Mouse (Mus musculus): ENCODE results near the gene Klhl29. TPM values are rescaled to one million over a fixed set of nuclear protein-coding genes. Genes with fewer than 3 reads are reported as not detected.

Klhl29 gene
- polyA plus RNA-seq, 1 experiment: 3.0 TPM

DNA sequence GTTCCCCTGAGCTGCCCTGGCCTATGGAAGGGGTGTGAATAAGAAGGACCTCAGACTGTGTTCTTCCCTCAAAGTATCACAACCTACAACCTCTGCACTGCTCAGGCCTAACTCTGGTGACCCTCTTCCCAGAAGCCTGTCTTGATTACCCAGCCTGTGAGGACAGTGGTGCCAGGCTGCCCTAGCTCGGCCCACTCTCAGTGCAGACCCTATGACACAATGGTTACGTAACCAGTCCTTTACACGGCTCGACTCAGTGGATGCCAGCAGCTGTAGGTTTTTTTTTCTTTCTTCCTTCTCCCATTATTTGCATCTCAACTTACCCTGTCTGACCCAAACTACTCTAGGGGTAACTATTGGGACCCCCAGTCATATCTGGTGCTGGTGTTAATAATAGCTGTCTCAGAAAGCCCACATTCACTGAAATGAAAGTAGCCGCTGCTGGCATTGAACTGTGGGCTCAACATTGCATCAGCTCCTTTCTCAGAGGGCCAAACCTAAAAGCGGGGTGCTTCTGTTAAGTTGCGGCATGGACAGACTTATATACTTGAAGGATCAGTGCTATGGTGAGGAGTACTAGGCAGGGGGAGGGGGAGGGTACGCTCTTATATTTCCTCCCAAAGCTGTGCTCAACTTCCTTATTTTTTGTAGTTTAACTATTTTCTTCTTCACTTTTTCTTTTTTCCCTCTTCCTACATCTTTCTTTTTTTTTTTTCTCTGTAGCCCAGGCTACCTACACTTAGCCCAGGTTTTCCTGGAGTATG is 152.9 kb downstream of the Klhl29 start:
- 82% methylated on average over 8 of the region's 8 CpGs for WGBS
- no peak overlapping the region for H3K27ac ChIP-seq (ENCODE audit: insufficient read depth, low read depth, low read length)
- TF ChIP-seq POLR2A (IDR thresholded peaks at IDR 0.05; ENCODE audit: low read depth, low read length): no peak
- no peak for TF ChIP-seq CTCF (IDR thresholded peaks at IDR 0.05; ENCODE audit: extremely low read depth, insufficient read length, insufficient replicate concordance, low read depth, low read length)
- H3K27me3 ChIP-seq (ENCODE audit: control insufficient read depth, insufficient read depth, low read length): no peaks in the 10 kb centered on the region
- H3K4me3 ChIP-seq (ENCODE audit: low read depth, low read length): no peak overlapping the region
- H3K36me3 ChIP-seq (ENCODE audit: control insufficient read depth, insufficient read depth, low read length): no peaks in the 10 kb centered on the region
- H3K4me1 ChIP-seq (ENCODE audit: control insufficient read depth, insufficient read depth, insufficient read length, low read length): peaks cover 2% of the 10 kb centered on the region; the same call in 1 of the 2 replicates

GRCm38 (mm10) chr12:5219913-5220575 is 155.4 kb downstream of the Klhl29 start:
- WGBS: 80% methylated on average over 14 of the region's 14 CpGs
- Histone ChIP-seq H3K4me3 (ENCODE audit: low read depth, low read length) (no peak overlapping the region), H3K4me1 (ENCODE audit: control insufficient read depth, insufficient read depth, insufficient read length, low read length) (peaks cover 5% of the 10 kb centered on the region; the same call in 1 of the 2 replicates), H3K36me3 (ENCODE audit: control insufficient read depth, insufficient read depth, low read length) (no peaks in the 10 kb centered on the region), H3K27me3 (ENCODE audit: control insufficient read depth, insufficient read depth, low read length) (no peaks in the 10 kb centered on the region), H3K27ac (ENCODE audit: insufficient read depth, low read depth, low read length) (no peak overlapping the region)
- TF ChIP-seq CTCF (IDR thresholded peaks at IDR 0.05; ENCODE audit: extremely low read depth, insufficient read length, insufficient replicate concordance, low read depth, low read length) (no peak), POLR2A (IDR thresholded peaks at IDR 0.05; ENCODE audit: low read depth, low read length) (no peak)

DNA sequence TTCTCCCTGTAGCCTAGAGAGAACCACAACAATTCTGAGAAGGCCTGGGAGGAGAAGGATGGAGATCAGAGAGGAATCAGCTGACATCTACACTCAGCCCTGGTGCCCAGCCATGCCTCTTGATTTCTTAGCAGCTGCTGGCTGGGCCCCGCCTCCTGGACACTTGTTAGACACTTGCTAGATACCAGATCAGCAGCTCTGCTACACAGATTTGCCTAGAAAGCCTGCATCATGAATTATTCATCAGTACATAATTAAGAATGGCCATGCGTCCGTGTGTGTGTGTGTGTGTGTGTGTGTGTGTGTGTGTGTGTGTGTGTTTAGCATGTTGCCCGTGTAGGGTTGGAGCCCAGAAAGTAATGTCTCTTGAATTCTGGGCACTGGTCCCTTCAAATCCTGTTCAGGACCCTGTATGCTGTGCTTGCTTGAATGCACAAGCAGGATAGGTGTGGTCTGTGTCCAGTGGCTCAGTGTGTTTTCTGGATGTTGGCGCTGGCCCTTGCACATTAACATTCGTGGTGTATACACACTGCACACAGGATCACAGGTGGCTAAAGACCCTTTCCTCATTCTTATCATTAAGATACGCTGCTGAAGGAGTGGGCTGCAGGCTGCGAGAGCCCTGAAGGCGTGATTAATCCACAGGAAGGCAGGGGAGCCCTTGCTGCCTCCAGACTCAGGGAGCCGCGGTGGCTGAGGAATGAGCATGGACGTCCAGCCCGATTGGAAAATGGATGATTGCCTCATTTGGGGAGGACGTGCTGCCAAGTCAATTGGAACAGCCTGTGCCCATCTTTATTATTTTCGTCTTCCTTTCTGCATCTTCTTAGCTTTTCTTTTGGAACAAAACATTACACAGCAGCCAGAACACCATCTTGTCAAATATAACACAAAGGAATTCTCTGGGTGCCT is 159.4 kb downstream of the Klhl29 start:
- Histone ChIP-seq H3K27ac (ENCODE audit: insufficient read depth, low read depth, low read length) (no peak overlapping the region; the same call in 1 of the 2 replicates), H3K4me1 (ENCODE audit: control insufficient read depth, insufficient read depth, insufficient read length, low read length) (peaks cover 20% of the 10 kb centered on the region; the same call in 1 of the 2 replicates), H3K4me3 (ENCODE audit: low read depth, low read length) (no peak overlapping the region), H3K27me3 (ENCODE audit: control insufficient read depth, insufficient read depth, low read length) (no peaks in the 10 kb centered on the region), H3K36me3 (ENCODE audit: control insufficient read depth, insufficient read depth, low read length) (no peaks in the 10 kb centered on the region)
- TF ChIP-seq POLR2A (IDR thresholded peaks at IDR 0.05; ENCODE audit: low read depth, low read length): no peak
- no peak for TF ChIP-seq CTCF (IDR thresholded peaks at IDR 0.05; ENCODE audit: extremely low read depth, insufficient read length, insufficient replicate concordance, low read depth, low read length)
- 72% methylated on average over 15 of the region's 15 CpGs for WGBS

DNA sequence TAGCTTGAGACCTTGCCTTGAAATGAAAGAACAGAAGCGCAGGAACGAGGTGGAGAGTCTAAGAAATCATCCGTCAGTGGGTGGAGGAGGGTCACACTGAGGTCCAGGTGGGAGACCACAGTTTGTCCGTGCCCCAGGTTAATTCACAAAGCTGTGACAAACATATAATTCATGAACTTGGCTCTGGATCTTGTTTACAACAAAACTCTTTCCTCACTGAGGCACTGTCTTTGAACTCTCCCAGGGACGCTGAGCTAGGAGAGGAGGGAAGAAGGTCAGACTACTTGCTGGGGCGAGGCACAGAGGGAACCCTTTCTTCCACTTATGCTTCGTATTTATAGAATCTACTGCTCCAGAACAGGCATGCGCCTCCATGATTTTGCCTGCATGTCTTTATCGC is 161.2 kb downstream of the Klhl29 start:
- 70% methylated on average over 9 of the region's 9 CpGs for WGBS
- H3K4me1 ChIP-seq (ENCODE audit: control insufficient read depth, insufficient read depth, insufficient read length, low read length): peaks cover 18% of the 10 kb centered on the region; the same call in 1 of the 2 replicates
- H3K27me3 ChIP-seq (ENCODE audit: control insufficient read depth, insufficient read depth, low read length): no peaks in the 10 kb centered on the region
- TF ChIP-seq POLR2A (IDR thresholded peaks at IDR 0.05; ENCODE audit: low read depth, low read length) (no peak), CTCF (IDR thresholded peaks at IDR 0.05; ENCODE audit: extremely low read depth, insufficient read length, insufficient replicate concordance, low read depth, low read length) (no peak)
- no peaks in the 10 kb centered on the region for H3K36me3 ChIP-seq (ENCODE audit: control insufficient read depth, insufficient read depth, low read length)
- no peak overlapping the region for H3K4me3 ChIP-seq (ENCODE audit: low read depth, low read length)
- H3K27ac ChIP-seq (ENCODE audit: insufficient read depth, low read depth, low read length): peak overlapping the region; percentile 86

DNA sequence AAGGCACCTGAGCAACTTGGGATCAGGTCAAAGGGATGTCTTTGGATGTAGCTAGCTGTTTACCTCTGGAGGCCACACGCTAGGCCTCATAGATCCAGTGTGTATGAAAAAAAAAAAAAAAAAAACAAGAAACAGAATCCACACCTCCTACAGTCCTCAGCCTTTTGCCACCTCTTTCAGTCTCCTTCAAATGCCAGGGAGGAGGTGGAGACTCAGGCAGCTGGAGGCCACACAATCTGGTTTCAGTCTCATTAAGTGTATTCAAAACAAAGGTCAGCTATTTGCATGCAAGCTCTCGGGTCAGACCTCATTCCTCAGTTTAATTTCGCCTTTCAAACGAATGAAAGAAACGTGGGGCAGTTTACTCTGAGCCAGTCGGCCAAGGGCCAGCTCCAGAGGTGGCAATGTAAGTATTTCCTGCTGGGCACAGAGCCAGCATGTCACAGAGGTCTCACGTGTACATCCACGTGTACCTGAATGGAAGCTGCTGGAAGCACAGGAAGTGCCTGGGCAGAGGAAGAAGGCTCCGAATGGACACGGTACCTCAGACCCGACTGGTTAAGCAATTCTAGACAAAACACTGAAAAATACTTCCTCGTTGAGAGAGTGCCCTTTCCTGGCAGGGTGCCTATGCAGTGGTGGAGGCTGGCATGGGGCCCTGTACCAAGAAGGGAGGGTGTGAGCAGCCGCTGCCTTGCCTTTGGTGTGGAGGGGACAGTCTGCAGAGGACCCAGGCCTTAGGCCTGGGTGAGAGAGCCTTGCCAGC is 162.0 kb downstream of the Klhl29 start:
- Histone ChIP-seq H3K27ac (ENCODE audit: insufficient read depth, low read depth, low read length) (peak overlapping the region; percentile 86), H3K4me3 (ENCODE audit: low read depth, low read length) (peak overlapping the region; percentile 20), H3K27me3 (ENCODE audit: control insufficient read depth, insufficient read depth, low read length) (no peaks in the 10 kb centered on the region), H3K36me3 (ENCODE audit: control insufficient read depth, insufficient read depth, low read length) (no peaks in the 10 kb centered on the region), H3K4me1 (ENCODE audit: control insufficient read depth, insufficient read depth, insufficient read length, low read length) (peaks cover 18% of the 10 kb centered on the region; the same call in 1 of the 2 replicates)
- no peak for TF ChIP-seq POLR2A (IDR thresholded peaks at IDR 0.05; ENCODE audit: low read depth, low read length)
- no peak for TF ChIP-seq CTCF (IDR thresholded peaks at IDR 0.05; ENCODE audit: extremely low read depth, insufficient read length, insufficient replicate concordance, low read depth, low read length)
- 5% methylated on average over 13 of the region's 13 CpGs for WGBS

- 95% methylated on average over 9 of the region's 9 CpGs for WGBS
- TF ChIP-seq POLR2A (IDR thresholded peaks at IDR 0.05; ENCODE audit: low read depth, low read length): no peak
- no peak for TF ChIP-seq CTCF (IDR thresholded peaks at IDR 0.05; ENCODE audit: extremely low read depth, insufficient read length, insufficient replicate concordance, low read depth, low read length)
- H3K4me3 ChIP-seq (ENCODE audit: low read depth, low read length): no peak overlapping the region
- peaks cover 15% of the 10 kb centered on the region; the same call in 1 of the 2 replicates for H3K4me1 ChIP-seq (ENCODE audit: control insufficient read depth, insufficient read depth, insufficient read length, low read length)
- H3K27me3 ChIP-seq (ENCODE audit: control insufficient read depth, insufficient read depth, low read length): no peaks in the 10 kb centered on the region
- no peak overlapping the region for H3K27ac ChIP-seq (ENCODE audit: insufficient read depth, low read depth, low read length)
- H3K36me3 ChIP-seq (ENCODE audit: control insufficient read depth, insufficient read depth, low read length): no peaks in the 10 kb centered on the region
Measured at GRCm38 (mm10) chr12:5211884-5212283, 163.6 kb downstream of the Klhl29 start.
